Mouse (Mus musculus) adrenal gland, adult (tissue): ENCODE measurements around the gene Atp2a3.

Experiments used
- DNase-seq, 2 experiments: peaks; one replicate each; pipeline ENCODE4 v3.0.0; 2022 to 2023; ENCODE audit warnings: low spot score in 1 of 2; ENCODE audit not compliant: inconsistent age in 2 of 2

Atp2a3 gene

DNA sequence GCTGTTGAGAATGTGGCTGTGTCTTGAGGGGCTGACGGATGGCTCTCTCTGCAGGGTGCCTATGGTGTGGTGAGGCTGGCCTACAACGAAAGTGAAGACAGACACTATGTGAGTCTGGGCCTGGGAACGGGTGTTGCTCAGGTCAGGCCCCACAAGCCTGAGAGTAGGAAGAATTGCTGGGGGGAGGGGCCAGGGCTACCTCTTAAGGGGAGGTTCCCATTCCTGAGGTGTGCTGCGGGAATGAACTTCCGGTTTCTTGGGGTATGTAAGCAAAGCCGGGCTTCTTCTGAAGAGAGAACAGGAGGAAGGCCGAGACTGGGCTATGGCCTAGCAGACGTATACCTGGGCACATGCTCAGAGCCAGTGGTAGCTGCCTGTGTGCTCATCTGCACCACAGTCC lies 66.0 kb downstream of the Atp2a3 start:
- no peak for DNase-seq

DNA sequence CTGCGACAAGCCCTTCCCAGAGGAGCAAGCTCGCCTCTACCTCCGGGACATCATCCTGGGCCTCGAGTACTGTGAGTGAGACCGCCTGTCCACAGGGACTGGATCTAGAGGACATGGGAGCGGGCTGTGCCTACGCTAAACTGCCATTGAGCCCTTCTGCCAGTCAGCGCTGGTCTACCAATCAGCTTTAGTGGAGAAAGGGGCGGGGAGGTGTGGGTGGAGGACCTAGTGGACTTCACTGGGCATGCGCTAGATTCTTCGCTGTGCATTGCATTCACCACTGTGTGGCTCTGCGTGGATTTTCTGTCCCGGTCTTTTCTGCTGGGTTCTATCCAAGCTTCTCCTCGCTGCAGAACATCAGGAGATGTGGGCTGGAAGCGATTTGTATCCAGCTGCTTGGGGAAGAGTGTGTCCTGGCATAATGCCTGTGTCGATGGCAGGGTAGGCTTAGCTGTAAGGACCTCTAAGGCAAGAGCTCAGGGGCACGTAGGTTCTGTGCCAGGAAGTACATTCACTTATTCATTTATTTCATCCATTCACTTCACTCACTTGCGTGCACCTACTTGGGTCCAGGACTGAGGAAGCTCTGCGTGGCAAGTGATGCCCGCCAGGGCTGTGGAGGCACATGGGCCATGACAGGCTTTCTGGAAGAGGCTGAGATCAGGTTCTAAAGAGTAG lies 70.0 kb downstream of the Atp2a3 start:
- DNase-seq, result peak; percentile 93 to 96

DNA sequence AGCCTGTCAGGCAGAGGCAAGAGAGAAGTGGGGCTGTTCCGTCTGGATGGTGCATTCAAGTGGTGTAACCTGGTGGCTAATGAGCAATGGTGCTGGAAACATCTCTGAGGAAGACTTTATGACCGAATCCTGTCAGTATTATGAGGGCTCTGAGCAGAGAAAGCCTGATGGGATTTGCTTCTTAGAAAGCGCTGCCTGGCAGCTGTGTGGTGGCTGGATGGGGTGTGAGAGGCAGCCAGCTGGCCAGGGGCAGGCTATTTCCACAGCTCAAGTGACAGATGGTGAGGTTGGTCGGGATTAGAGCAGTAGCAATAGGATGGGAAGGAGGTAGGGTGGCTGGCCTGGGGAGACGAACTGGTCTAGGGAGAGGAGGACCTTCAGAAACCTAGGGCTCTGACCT lies 70.6 kb downstream of the Atp2a3 start:
- DNase-seq, result no peak

DNA sequence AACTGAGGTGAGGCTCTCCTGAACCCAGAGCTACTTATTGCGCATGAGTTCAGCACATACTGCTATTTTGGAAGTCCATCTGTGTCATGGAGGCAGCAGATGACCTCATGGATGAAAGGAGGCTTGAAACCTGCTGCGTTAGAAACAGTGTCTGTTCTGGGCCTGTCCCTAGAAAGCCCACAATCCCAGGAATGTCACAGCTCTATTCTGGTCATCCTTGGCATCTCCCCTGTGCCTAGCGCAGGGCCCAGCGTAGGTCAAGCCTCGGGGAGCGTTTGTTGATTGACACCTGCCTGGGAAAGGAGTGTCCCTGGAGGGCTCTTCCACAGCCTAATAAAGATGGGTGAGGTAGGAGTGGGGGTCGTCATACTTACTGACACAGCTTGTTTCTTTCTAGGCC lies 75.1 kb downstream of the Atp2a3 start:
- no peak for DNase-seq

GRCm38 (mm10) chr11:73036889-73037288 lies 75.9 kb downstream of the Atp2a3 start:
- DNase-seq, result peak; percentile 80 to 81

DNA sequence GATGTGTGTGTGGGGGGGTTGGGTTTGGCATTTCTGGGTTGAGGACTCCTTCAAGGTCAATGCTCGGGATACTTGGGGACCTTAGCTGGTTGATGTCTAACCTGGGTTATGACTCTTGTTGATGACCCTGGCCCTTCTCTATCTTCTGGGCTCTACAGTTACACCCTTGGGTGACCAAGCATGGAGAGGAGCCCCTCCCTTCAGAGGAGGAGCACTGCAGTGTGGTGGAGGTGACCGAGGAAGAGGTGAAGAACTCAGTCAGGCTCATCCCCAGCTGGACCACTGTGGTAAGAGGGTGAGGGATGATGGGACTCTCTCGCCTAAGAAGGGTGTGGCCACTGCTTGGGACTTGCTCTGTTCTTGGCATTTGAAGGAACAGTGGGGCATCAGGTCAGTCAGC lies 76.7 kb downstream of the Atp2a3 start:
- DNase-seq, result no peak

GRCm38 (mm10) chr11:73039102-73039799 lies 78.3 kb downstream of the Atp2a3 start:
- peak; percentile 56 to 87 for DNase-seq
